Mouse (Mus musculus) lung, postnatal 25 days (tissue): ENCODE measurements around the gene Fam240a.

ENCODE experiments used
- DNase-seq: peaks from one replicate; pipeline ENCODE4 v3.0.0; 2022; ENCODE audit warnings: low spot score

Gene Fam240a

GRCm38 (mm10) chr9:110945343-110945742 lies 28.7 kb upstream of the Fam240a start:
- DNase-seq: no peak

DNA sequence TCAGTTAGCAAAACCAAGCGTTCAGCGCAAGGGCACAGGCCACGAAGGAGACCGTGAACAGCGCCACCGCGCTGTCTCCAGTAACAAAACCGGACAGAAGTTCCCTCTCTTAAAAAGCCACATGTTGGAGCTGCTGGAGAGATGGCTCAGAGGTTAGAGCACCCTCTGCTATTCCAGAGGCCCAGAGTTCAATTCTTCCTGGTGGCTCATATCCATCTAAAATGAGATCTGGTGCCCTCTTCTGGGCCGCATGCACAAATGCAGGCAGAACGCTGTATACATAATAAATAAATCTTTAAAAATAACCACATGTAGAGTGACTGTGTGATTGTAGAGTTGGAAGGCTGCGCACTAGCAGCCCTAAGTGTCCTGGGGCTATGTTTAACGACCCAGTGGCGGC lies 27.6 kb upstream of the Fam240a start:
- DNase-seq: peak; percentile 25

DNA sequence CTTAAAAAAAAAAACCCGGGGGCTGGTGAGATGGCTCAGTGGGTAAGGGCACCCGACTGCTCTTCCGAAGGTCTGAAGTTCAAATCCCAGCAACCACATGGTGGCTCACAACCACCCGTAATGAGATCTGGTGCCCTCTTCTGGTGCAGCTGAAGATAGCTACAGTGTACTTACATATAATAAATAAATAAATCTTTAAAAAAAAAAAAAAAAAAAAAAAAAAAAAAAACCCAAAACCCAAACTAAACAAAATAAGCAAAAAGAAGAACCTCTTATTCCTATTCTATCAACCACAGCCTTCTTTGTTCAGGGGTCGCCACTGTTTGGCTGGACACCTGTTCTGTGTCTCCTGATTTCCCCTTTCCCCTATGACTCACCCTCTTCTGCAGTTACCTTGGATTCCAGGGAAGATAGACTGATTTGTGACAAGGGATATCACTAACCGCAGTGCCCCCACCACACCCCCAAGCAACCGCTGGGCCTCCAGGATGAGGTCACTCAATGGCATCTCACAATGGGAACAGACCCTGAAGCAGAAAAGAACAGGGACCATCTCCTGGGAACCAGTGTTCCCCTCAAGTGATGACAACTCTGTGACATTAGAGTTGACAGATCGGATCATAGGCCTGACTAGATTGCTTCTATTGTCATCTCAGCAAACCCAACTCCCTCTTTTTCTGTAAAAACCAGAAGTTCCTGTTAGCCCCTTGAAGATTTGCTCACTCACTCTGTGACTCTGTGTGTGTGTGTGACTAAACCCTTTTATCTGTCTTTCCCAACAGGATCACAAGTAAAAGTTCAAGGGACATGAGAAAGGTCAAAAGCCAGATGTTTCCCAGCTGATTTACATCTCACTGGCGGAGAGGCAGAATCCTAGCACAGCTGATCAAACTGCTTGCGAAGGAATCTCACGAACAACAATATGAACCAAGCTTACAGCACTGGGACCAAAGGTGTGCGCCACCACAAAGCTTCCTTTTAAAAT lies 21.1 kb upstream of the Fam240a start:
- DNase-seq: peak; percentile 56

DNA sequence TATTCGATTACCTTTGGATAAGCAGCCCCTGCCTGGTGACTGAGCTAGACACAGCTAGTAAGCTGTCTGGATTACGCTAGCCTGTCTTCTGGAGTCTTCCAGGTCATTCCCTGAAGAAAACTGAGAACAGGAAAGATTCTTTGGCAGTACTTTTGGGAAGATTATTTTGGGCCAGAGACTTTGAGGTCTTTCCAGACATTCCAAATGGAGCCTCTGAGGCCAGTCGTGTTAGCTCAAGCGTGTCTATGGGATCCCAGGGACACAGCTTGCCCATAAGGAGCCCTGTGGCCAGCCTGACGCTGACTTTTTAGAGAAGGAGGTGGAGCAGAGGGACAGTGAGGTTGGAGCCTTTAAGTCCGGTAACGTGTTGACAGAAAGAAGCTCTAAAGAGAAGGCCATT lies 19.3 kb upstream of the Fam240a start:
- peak; percentile 45 for DNase-seq

DNA sequence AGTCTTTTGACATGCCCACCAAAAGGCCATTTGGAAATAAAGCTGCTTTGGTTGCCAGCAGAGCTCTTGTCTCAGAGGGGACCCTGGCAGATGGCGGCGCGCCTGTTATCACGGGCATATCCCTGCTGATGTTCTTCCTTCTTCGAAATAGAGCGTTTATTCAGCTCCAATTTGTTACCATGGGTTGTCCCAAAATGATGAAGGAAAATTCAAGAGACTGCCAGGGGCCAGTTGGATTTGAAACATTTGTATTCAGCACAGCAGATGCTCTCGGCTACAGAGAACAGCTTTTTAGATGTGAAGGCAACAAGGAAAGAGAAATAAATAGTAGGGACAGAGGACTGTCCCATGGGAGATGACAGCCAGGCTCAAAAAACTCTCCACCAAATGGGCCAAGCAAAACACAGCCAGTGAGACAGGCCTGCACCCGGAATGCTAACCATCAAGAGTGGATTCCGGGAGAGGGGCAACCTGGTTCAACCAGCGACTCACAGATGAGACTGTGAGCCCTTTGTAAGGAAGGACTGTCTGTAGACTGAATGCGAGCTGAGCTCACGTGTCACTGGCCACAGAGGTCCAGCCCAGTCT lies 17.3 kb upstream of the Fam240a start:
- DNase-seq: no peak

GRCm38 (mm10) chr9:110931573-110931972 lies 14.9 kb upstream of the Fam240a start:
- DNase-seq: no peak

- DNase-seq: peak; percentile 79
Observed at GRCm38 (mm10) chr9:110922759-110923158, 6.1 kb upstream of the Fam240a start.

DNA sequence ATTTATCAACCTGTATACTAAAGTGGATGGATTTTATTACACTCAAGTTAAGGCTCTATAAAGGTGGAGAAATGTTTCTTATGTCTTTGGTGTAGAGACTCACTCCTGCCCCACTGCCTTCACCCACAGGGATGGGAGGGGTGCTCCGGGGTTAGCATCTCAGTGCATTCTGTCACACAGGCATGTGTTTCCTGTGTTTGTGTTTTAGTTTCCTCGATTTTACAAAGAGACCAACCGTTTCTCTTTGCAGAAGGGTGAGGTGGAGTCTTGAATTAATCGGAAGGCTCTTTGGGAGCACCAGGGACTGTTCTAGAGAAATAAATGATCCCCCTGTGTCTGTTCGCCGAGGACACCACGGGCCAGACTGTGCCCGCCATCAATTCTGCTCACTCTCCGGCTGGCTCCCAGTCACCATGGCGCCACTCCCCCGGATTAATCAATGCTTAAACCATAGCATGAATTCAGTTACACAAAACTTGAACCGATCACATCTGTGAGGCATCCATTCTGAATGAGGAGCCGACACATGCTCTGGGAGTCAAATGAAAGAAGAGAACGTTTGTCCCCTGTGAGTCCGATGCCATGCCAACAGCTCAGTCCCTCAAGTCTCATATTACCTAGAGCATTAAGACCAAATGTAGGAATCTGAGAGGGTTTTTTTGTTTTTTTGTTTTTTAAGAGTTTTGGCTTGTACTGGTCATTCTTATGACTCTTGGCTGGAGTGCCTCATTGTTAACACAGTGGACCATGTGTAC lies 4.2 kb upstream of the Fam240a start:
- peak; percentile 76 for DNase-seq

- no peak for DNase-seq
Observed at GRCm38 (mm10) chr9:110915466-110915865, 1.2 kb downstream of the Fam240a start.

GRCm38 (mm10) chr9:110914631-110915236 lies 1.9 kb downstream of the Fam240a start:
- DNase-seq: no peak

- DNase-seq: no peak
Observed at GRCm38 (mm10) chr9:110909371-110909967, 7.2 kb downstream of the Fam240a start.

GRCm38 (mm10) chr9:110908631-110909016 lies 8.0 kb downstream of the Fam240a start:
- DNase-seq: no peak

DNA sequence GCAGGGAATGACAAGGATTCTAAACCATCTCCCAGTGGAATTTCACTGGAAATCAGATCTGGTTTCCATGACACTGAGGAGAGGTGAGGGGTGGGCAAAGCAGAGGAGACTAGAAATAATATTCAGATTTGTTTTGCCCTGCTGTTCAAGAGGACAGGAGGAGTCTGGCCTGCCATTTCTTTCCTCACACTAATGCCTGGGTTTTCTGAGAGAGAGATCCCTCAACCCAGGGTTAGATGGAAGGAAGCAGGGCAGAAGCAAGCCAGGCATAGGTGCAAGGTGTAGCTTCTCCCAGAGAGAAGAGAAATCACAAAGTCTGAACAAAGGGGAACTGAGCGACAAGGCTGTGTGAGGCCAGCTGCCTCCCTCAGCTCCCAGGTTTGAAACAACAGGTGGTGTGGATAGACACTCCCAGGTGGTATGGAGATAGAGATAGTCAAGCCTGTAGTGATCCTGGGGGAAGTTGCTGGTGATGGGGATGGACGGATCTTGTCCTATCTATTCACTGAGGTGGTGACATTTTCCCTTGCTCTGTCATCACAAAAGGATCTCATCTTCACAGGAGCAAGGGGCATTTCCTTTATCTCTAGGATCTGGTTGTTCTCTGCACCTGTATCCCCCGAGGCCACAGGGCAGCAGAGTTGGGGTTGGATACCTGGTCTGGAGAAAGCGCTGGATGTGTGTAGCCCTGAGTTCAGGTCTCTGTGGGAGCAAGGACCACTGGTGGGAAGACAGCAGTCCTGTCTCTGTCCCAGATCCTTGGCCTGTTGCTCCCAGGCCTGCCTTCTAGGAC lies 8.6 kb downstream of the Fam240a start:
- DNase-seq: no peak

DNA sequence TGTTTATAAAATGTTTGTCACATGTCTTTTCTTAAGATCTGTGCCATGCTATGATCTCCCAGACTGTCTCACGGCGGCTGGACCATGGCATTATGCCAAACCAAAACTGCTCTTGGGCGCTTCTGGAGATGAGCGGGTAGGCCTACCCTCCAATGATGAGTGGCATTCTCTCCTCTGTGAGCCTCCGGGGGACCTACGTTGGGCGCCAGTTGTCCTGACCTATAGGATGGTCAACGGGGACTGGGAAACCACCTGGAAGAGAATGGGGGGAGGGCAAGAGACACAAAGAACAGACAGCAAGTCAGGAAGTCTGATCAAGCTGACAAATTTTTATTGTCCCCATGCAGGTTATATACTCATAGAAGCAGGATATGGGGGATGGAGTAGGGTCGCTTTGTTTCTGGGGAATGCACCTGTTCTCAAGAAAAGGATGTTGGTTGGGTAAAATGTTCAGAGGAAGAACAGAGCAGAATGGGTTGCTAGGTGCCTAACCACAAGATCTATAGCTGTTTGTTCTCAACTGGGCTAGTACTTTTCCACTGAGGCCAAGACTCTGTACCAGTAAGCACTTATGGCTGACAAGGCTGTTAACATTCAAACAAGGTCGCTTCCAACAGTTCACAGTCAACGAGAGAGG lies 9.3 kb downstream of the Fam240a start:
- no peak for DNase-seq

- DNase-seq: no peak
Observed at GRCm38 (mm10) chr9:110902271-110902670, 14.4 kb downstream of the Fam240a start.

DNA sequence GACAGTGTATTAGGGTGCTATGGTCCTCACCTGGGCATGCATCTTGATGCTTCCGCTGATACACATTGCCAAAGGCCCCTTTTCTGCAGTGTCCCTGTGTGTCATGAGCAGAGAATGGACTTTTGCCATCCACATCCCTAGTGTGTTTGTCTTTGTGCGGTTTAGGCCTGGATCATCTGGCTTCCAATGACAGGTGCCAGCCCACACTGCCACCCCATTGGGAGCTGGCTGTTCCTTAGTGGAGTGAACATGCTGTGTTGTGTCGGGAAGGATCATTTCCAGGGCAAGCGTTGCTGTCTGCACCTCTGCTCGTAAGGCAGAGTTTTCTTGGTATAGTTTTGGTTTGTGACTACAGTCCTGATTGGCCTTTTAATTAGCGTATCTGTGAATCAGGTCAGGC lies 15.5 kb downstream of the Fam240a start:
- no peak for DNase-seq

- no peak for DNase-seq
Observed at GRCm38 (mm10) chr9:110899451-110900008, 17.1 kb downstream of the Fam240a start.

DNA sequence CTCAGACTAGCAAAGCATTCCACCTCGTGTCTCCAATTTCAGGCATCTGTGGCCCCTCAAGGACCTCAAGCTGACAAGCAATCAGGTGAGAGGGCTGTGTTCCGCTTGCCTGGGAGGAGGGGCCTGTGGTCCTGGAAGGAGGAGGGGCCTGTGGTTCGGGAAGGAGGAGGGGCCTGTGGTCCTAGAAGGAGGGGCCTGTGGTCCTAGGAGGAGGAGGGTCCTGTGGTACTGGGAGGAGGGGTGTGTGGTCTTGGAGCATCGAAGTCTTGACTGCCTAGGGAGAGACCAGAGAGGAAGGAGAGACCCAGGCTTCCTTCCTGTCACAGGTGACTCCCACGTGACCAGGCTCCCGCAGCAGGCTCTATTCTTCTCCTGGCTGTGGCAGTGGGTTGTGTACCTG lies 20.1 kb downstream of the Fam240a start:
- DNase-seq: peak; percentile 34

DNA sequence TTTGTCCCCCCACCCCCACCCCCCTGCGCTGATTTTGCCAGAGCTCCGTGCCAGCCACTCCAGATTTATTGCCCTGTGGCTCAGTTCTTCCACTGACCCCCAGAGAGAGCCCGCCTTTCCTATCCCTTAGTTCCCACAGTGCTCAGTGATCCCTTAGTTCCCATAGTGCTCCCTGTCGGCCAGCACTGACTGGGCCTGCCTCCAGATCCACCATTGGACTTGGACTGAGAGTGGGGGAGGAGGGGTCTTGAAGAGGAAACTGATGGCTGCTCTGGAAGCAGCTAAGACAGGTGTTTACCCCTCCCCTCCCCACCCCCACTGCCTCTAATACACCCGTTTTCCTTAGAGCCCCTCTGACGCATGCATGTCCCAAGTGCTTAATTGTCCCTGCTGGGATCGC lies 20.7 kb downstream of the Fam240a start:
- no peak for DNase-seq

- no peak for DNase-seq
Observed at GRCm38 (mm10) chr9:110895507-110895906, 21.2 kb downstream of the Fam240a start.
